ENCODE assay signal across 12 mouse cellular contexts in the genomic region with DNA sequence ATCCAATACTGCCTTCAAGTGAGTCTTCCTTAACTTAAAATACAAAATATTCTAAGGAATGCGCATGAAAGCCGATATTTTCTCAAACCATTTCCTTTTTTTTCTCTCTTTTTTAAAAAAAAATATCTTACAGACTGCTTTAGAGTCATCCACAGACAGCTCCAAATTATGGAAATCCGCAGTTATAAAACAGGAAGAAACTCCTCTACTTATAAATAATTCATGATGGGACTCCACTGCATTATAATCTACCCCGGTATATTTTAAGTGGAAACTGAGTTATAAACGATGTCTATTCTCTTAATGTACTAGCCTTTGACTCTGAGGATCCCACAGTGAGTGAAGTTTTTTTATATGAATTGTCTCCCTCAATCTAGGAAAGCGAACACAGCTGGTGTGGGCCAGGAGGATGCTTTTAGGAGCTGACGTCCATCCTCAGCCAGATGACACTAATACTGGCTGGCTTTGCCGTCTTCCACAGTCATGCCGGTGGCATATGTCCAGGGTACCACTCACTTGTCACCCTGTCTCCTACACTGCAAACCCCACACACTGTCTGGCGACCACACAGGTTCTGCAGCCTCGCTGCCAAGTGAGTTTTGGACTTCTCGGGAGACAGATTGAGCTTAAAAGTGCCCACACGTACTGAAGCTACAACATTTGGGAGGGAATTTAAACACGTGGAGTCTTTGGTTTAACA. TPM values are rescaled to one million over a fixed set of nuclear protein-coding genes. Genes with fewer than 3 reads are reported as not detected.
DNase-seq lines count a peak whose midpoint lies in the region; TF ChIP-seq lines count a peak whose summit lies in the region.
"Had no signal": no experiment of that assay in that cellular context is flagged by ENCODE, and none has a peak within 500 bp of the region (broad histone marks: within the 10 kb centered on the region; RNA-seq: fewer than 3 reads in every experiment).

No protein-coding gene starts in this region.

- TF ChIP-seq POLR2A in lung, adult 2 months (IDR thresholded peaks at IDR 0.05; ENCODE audit: borderline replicate concordance, extremely low read depth, low read depth, low read length) = no peak

- H3K4me3 ChIP-seq in lung, adult 2 months (replicated peaks; ENCODE audit: extremely low read depth, low read depth, low read length) = no peak overlapping the region
- H3K4me3 ChIP-seq: embryonic facial prominence, embryonic 13.5 days had no signal

- no peak for TF ChIP-seq CTCF in lung, adult 2 months (IDR thresholded peaks at IDR 0.05; ENCODE audit: insufficient read depth, low read length)

- H3K4me1 ChIP-seq in lung, adult 2 months (ENCODE audit: control insufficient read depth, insufficient read depth, low read length) = peaks cover 9% of the 10 kb centered on the region
- H3K4me1 ChIP-seq: embryonic facial prominence, embryonic 13.5 days had no signal

- peak; percentile 7 to 39 for DNase-seq in lung, postnatal 4 days
- DNase-seq in lung, adult 2 months = no peak
- DNase-seq in frontal cortex, postnatal 25 days (ENCODE audit: low spot score in 2 of 2) = peak; percentile 19 to 40
- DNase-seq in left cerebral cortex, adult 11 months (ENCODE audit: low spot score) = peak; percentile 53
- DNase-seq in right cerebral cortex, postnatal 14 days = peak; percentile 55
- no peak for DNase-seq in ovary, adult 18-20 months (ENCODE audit: low spot score)
- no peak for DNase-seq in urinary bladder, postnatal 4 days (ENCODE audit: low spot score in 2 of 2)
- DNase-seq in thymus, postnatal 10 days (ENCODE audit: low spot score in 2 of 2) = no peak
- DNase-seq: gastrocnemius, postnatal 36 days; kidney, adult 8-10 months; thymus, postnatal 14 days had no signal

- WGBS in lung, adult 2 months = 66% methylated on average over 14 of the region's 14 CpGs

RNA-seq across cellular contexts. Expression of gene Lig4, which starts 47.6 kb away (rescaled TPM):
- 1.4 and 2.0 TPM in 2 replicates for polyA plus RNA-seq in lung, adult 2 months (2012; rRNA removed)

RNA-seq across cellular contexts. Expression of gene Abhd13, which starts 47.6 kb away (rescaled TPM):
- polyA plus RNA-seq in lung, adult 2 months (2012; rRNA removed) = 5.4 and 7.2 TPM in 2 replicates

Comparison
In these comparisons a context has a peak if more than half of its experiments do, and no peak if none do; other contexts are left out.
1. DNase-seq: peak in lung, postnatal 4 days (2 of 2), frontal cortex, postnatal 25 days (2 of 2), left cerebral cortex, adult 11 months (single experiment) and right cerebral cortex, postnatal 14 days (single experiment); none in lung, adult 2 months (single experiment), ovary, adult 18-20 months (single experiment), urinary bladder, postnatal 4 days (0 of 2) and thymus, postnatal 10 days (0 of 2).